Mouse (Mus musculus): ENCODE data around the gene Fam171a1. TPM values are rescaled to one million over a fixed set of nuclear protein-coding genes. Genes with fewer than 3 reads are reported as not detected.

Gene Fam171a1
- polyA plus RNA-seq, 1 experiment, result 10.0 TPM

DNA sequence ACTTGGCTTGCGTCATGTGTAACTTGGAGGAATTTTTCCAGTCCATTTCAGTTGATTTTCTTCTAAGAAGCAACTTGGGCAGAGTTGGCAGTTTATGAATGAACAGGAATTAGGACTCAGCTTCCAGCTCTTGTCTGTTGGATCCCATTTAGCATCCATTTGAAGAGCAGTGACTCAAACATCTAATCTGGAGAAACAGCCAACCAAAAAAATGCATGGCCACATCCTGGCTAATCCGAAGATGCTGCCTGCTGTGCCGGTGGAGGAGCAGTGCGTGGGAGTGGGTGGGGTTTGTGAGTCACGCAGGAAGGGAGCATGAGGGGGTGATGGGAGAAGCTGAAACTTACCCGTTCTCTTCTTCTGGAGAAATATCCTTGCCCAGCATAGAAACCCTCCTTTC lies 104.2 kb downstream of the Fam171a1 start:
- Histone ChIP-seq H3K4me1 (ENCODE audit: control insufficient read depth, insufficient read depth, insufficient read length, low read length) (no peaks in the 10 kb centered on the region; the same call in 1 of the 2 replicates), H3K4me3 (ENCODE audit: insufficient read depth, low read depth, low read length) (no peak overlapping the region), H3K27ac (replicated peaks; ENCODE audit: low read depth, low read length) (no peak overlapping the region)

DNA sequence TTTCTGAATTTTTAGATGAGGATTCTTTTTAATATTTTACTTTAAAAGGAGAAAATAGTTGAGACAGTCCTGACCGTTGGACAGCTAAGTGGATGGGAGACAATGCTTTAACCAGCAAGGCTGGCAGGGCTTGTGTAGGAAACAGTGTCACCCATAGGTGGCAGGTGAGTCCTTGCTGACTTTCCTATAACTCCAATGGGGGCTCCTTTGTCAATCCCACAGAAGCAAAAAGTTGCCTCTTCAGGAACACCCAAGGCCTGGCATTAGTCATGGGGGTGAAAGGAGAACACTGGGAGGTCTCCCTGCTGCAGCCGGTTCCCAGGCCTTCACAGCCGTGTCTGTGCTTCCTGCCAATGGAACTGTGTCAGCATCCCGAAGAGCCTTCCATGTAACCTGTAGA lies 114.5 kb downstream of the Fam171a1 start:
- no peaks in the 10 kb centered on the region for H3K4me1 ChIP-seq (ENCODE audit: control insufficient read depth, insufficient read depth, insufficient read length, low read length)
- H3K27ac ChIP-seq (replicated peaks; ENCODE audit: low read depth, low read length), result no peak overlapping the region
- no peak overlapping the region for H3K4me3 ChIP-seq (ENCODE audit: insufficient read depth, low read depth, low read length)

DNA sequence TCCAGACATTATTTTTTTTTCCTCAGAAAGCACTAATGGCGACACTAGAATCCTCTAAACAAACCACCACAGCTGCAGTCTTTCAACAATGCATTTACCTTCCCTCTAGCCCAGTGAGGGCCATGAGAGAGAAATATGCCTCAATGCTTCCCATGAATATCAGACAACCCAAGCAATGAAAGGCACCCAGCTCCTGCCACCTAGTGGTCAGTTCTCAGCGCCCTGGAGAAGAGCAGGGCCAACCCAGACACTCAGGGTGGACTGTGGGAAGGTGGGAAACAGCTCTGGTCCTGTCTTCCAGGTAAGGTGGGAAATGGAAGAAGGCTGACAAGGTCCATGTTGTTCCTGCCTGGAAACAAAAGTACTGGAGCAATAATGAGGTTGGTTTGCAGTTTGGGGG lies 115.0 kb downstream of the Fam171a1 start:
- Histone ChIP-seq H3K4me3 (ENCODE audit: insufficient read depth, low read depth, low read length) (no peak overlapping the region), H3K4me1 (ENCODE audit: control insufficient read depth, insufficient read depth, insufficient read length, low read length) (no peaks in the 10 kb centered on the region), H3K27ac (replicated peaks; ENCODE audit: low read depth, low read length) (no peak overlapping the region)

DNA sequence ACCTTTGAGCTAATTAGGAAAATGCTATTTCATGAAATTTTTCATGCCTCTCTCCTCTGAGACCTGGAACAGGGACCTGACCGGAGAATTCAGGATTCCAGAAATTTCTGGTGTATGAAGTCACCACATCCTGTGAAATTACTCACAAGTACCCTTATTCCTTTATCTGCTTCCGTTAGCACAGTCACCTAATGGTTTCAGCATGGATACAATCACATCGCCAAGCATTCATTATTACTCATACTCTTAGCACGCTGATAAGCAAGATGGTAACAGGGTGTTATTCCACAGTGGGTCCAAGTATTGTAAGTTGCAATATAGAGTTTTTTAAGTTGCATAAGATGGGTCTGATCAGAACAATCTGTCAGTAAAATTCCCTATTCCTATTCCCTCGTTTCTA lies 125.2 kb downstream of the Fam171a1 start:
- peaks cover 6% of the 10 kb centered on the region; the same call in 1 of the 2 replicates for H3K4me1 ChIP-seq (ENCODE audit: control insufficient read depth, insufficient read depth, insufficient read length, low read length)
- no peak overlapping the region for H3K27ac ChIP-seq (replicated peaks; ENCODE audit: low read depth, low read length)
- H3K4me3 ChIP-seq (ENCODE audit: insufficient read depth, low read depth, low read length), result no peak overlapping the region

DNA sequence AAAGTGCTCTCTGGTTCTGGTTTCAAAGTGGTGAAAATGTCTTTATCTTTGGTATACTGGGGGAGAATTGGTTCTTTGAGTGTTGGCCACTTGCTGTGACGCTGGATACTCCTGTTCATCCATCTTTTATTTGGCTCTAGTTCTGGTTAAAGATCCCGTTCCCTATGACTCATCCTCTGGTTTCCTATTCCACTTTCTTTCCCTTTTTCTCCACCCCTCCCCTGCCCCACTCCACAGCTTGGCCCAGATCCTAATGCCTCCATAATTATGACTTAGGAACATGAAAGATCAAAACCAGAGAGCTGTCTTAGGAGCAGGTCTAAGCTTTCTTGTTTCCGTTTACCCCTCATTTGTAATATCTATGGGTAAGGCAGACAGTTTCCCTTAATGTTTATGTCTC lies 130.2 kb downstream of the Fam171a1 start:
- Histone ChIP-seq H3K4me1 (ENCODE audit: control insufficient read depth, insufficient read depth, insufficient read length, low read length) (peaks cover 6% of the 10 kb centered on the region; the same call in 1 of the 2 replicates), H3K4me3 (ENCODE audit: insufficient read depth, low read depth, low read length) (no peak overlapping the region), H3K27ac (replicated peaks; ENCODE audit: low read depth, low read length) (no peak overlapping the region)

DNA sequence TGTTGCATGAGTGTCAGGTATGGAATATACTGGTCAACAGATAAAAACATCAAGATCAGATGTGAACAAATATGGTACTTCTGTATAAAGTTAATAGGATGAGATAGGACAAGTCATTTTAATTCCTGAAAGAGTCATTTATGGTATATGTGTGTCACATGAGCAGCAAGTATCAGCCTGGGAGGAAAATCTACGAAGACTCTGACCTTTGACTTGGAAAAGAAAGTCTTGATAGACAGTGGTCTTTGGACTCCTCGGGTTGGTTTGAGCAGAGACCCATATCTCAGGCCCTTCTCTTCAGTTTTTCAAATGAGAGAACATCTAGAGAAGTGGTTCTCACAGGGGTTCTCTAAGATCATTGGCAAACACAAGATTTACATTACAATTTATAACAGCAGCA lies 137.3 kb downstream of the Fam171a1 start:
- Histone ChIP-seq H3K4me3 (ENCODE audit: insufficient read depth, low read depth, low read length) (no peak overlapping the region), H3K27ac (replicated peaks; ENCODE audit: low read depth, low read length) (no peak overlapping the region), H3K4me1 (ENCODE audit: control insufficient read depth, insufficient read depth, insufficient read length, low read length) (no peaks in the 10 kb centered on the region)

DNA sequence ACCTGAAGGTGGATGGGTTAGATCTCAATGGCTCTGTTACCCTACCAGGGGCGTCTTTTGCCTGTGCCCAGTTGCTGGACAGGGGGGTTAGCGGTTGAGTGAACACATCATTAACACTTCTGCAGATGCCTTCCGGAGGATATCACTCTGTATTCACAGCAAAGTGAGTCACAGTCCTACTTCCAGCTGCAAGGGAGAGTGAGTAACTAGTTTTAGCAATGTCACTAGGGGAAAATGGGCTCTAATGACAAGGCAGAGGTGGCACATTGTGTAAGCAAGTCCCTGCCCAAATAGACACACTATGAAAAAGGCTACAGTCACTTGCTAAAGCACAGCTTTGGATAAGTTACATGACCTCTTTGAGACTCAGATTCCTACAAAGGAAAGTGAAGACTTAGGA lies 152.4 kb downstream of the Fam171a1 start:
- H3K27ac ChIP-seq (replicated peaks; ENCODE audit: low read depth, low read length), result no peak overlapping the region
- H3K4me1 ChIP-seq (ENCODE audit: control insufficient read depth, insufficient read depth, insufficient read length, low read length), result no peaks in the 10 kb centered on the region
- no peak overlapping the region for H3K4me3 ChIP-seq (ENCODE audit: insufficient read depth, low read depth, low read length)

DNA sequence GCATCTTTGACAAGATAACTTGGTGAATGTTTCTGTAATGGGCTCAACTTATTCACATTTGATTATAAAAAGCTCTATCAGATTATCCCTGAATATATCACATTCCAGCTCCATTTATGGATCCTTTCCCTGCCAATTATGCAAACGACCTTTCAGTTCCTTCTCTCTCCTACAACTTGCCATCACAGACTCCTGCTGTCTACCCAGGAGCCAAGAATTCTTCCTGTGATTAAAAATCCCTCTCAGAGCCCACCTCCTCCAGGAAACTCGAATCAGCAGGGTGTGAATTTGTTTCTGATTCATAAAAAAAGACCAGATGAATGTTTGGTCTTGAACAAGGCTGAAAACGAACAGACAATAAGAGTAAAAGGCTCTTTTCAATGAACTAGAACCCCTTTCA lies 153.9 kb downstream of the Fam171a1 start:
- Histone ChIP-seq H3K27ac (replicated peaks; ENCODE audit: low read depth, low read length) (no peak overlapping the region), H3K4me1 (ENCODE audit: control insufficient read depth, insufficient read depth, insufficient read length, low read length) (no peaks in the 10 kb centered on the region), H3K4me3 (ENCODE audit: insufficient read depth, low read depth, low read length) (no peak overlapping the region)

DNA sequence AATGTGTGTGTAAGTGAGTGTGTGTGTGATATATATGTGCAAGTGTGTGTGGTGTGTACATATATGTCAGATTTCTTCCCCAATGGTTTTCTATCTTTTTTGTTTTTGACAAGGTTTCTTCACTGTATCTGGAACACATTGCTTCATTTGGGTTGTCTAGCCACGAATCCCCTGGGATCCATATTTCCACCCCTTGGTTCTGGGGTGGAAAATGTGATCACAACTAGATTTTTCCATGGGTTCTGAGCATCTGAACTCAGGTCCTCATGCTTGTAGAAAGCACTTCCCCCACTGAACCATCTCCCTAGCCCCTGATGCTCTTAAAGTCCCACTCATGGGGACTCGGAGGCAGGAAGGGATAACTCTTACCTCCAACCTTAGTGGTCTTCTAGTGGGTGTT lies 159.3 kb downstream of the Fam171a1 start:
- Histone ChIP-seq H3K4me3 (ENCODE audit: insufficient read depth, low read depth, low read length) (no peak overlapping the region), H3K27ac (replicated peaks; ENCODE audit: low read depth, low read length) (no peak overlapping the region), H3K4me1 (ENCODE audit: control insufficient read depth, insufficient read depth, insufficient read length, low read length) (no peaks in the 10 kb centered on the region)

DNA sequence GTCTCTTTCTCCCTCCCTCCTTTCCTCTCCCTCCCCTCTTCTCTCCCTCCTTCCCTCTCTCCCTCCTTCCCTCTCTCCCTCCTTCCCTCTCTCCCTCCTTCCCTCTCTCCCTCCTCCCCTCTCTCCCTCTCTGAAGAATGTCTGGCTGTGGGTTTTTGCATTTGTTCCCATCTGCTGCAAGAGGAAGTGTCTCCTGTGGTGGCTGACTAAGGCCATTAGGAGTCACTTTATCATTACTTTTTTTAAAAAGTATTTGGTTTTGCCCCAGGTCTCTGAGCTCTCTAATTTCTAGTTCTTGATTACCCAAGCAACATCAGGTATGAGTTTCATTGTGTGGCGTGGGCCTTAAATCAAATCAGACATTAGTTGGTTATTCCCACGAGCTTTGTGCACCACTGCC lies 162.1 kb downstream of the Fam171a1 start:
- Histone ChIP-seq H3K27ac (replicated peaks; ENCODE audit: low read depth, low read length) (no peak overlapping the region), H3K4me3 (ENCODE audit: insufficient read depth, low read depth, low read length) (no peak overlapping the region), H3K4me1 (ENCODE audit: control insufficient read depth, insufficient read depth, insufficient read length, low read length) (no peaks in the 10 kb centered on the region)

Other genes with a start within 250 kb of the Fam171a1 start
- 24.5 and 28.6 TPM in 2 replicates for gene Nmt2, start 170.0 kb downstream of the Fam171a1 start, polyA plus RNA-seq (2012; ENCODE audit: insufficient read depth, insufficient read length, missing spikeins)
- gene Rpp38, start 218.4 kb downstream of the Fam171a1 start, polyA plus RNA-seq (2012; ENCODE audit: insufficient read depth, insufficient read length, missing spikeins), result 6.7 and 13.6 TPM in 2 replicates
- not detected in 2 replicates for gene Acbd7, start 221.9 kb downstream of the Fam171a1 start, polyA plus RNA-seq (2012; ENCODE audit: insufficient read depth, insufficient read length, missing spikeins)